Mouse (Mus musculus) megakaryocyte, adult 5-6 weeks (primary cell): ENCODE results near the gene Stard7. TPM values are rescaled to one million over a fixed set of nuclear protein-coding genes. Genes with fewer than 3 reads are reported as not detected.
A peak's percentile ranks its signal among the peaks of the same experiment; 100 is the strongest.
"Not testable (repeated sequence)": the region's sequence is repeated elsewhere in the genome, so short reads cannot be mapped to it uniquely, and the experiment has no call there.

Experiments
- ATAC-seq: 2 replicates; pipeline ENCODE4 v1.8.0; 2016; ENCODE audit warnings: mild to moderate bottlenecking, inconsistent platforms; ENCODE audit not compliant: poor library complexity, severe bottlenecking
- total RNA-seq, 2 experiments: library from RNA; stranded (forward) in 1 of 2; stranded (reverse) in 1 of 2; fragments of 153-499, 151-499 nt in 1 of 2; fragments of 221-1000, 200-1000 nt in 1 of 2; gene quantifications; 2 replicates each; pipeline versions ENCODE4 v1.2.3 to v1.2.4; 2015 to 2017

The Stard7 gene
- 38.5 and 42.0 TPM in 2 replicates for total RNA-seq (2015)
- 65.1 and 87.4 TPM in 2 replicates for total RNA-seq (2017)

GRCm38 (mm10) chr2:127269491-127270299 lies at the start of gene Stard7:
Gene Stard7 (plus strand): TSS chr2:127270218.
- ATAC-seq = peak; percentile 94

- ATAC-seq = no peak
These were observed 44.8 kb upstream of the Stard7 start for GRCm38 (mm10) chr2:127225261-127225660.

GRCm38 (mm10) chr2:127237897-127238610 lies 32.0 kb upstream of the Stard7 start:
- ATAC-seq = no peak

GRCm38 (mm10) chr2:127240065-127240464 lies 30.0 kb upstream of the Stard7 start:
- ATAC-seq = no peak

GRCm38 (mm10) chr2:127247592-127248333 lies 22.3 kb upstream of the Stard7 start, which contains the start of the genes Ciao1 and Tmem127:
Gene Ciao1 (minus strand): TSS chr2:127247816.
Gene Tmem127 (plus strand): TSS chr2:127247908.
- ATAC-seq = peak; percentile 95

GRCm38 (mm10) chr2:127248334-127249004 lies 21.5 kb upstream of the Stard7 start:
- peak; percentile 8 for ATAC-seq

- no peak for ATAC-seq
These were observed 19.6 kb upstream of the Stard7 start for GRCm38 (mm10) chr2:127250291-127251008.

GRCm38 (mm10) chr2:127251457-127251856 lies 18.6 kb upstream of the Stard7 start:
- no peak for ATAC-seq

GRCm38 (mm10) chr2:127251880-127252527 lies 18.0 kb upstream of the Stard7 start:
- no peak for ATAC-seq

- ATAC-seq = no peak
These were observed 17.2 kb upstream of the Stard7 start for GRCm38 (mm10) chr2:127252787-127253186.

- no peak for ATAC-seq
These were observed 15.3 kb upstream of the Stard7 start for GRCm38 (mm10) chr2:127254604-127255134.

GRCm38 (mm10) chr2:127255294-127255693 lies 14.7 kb upstream of the Stard7 start:
- no peak for ATAC-seq

- ATAC-seq = no peak
These were observed 10.7 kb upstream of the Stard7 start for GRCm38 (mm10) chr2:127259340-127259739.

GRCm38 (mm10) chr2:127262480-127262879 lies 7.5 kb upstream of the Stard7 start:
- ATAC-seq = no peak

- no peak for ATAC-seq
These were observed 2.2 kb upstream of the Stard7 start for GRCm38 (mm10) chr2:127267854-127268253.

- peak; percentile 84 for ATAC-seq
These were observed 453 bp downstream of the Stard7 start for GRCm38 (mm10) chr2:127270300-127271041.

- ATAC-seq = no peak
These were observed 1.1 kb downstream of the Stard7 start for GRCm38 (mm10) chr2:127271042-127271515.

- ATAC-seq = not testable (repeated sequence)
These were observed 2.0 kb downstream of the Stard7 start for GRCm38 (mm10) chr2:127272049-127272448.
